Mouse (Mus musculus): ENCODE data around the gene Eefsec. TPM values are rescaled to one million over a fixed set of nuclear protein-coding genes. Genes with fewer than 3 reads are reported as not detected.

Gene Eefsec
- total RNA-seq, 2 experiments from 2014 or later, result 21.4 to 23.5 TPM

DNA sequence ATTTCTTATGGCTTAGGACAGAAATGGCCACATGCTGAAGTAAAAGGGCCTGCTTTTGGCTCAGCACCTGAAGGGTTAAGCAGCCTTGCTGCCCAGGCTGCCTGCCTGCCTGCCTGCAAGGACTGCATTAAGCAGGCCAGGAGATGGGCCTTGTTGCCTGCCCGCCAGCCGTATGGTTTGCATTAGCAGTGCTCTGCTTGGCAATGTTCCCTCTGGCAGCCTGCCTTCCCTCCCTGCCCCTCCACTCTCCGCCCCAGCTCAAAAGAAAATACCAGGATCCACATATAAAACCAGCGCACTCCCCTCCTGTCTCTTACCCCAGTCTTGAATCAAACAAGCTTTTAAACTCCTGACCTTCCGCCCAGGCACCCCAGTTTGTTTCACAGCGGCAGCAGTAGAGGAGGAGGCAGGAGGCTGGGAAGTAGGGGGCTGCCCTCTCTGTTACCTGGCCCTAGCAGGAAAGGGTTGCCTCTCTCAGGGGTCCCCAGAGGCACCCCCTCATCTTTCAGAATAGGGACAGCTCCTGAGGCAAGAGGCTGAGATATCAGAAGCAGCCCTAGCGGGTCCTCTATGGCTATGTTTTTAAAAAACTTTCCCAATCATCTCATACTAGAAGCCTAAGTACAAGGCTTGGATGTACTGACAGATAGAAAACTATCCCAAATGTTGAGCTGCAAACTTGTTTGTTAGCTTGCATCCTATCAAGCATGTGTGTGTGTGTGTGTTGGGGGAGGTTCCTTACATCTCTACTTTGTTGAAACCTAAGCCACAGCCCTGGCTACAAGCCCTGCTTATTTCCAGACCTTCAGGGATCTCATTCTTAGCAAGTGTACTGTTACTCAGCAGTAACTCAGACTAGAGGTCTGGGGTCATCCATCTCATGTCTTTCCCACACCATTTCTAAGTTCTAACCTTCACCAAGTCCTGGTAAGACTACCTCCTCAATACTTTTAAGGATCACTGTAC lies 102.6 kb downstream of the Eefsec start:
- DNase-seq (ENCODE audit: low spot score in 2 of 2), result peak; percentile 62 to 70

- DNase-seq (ENCODE audit: low spot score in 2 of 2), result no peak
Measured at GRCm38 (mm10) chr6:88342965-88343364, 103.4 kb downstream of the Eefsec start.

GRCm38 (mm10) chr6:88341182-88341581 lies 105.2 kb downstream of the Eefsec start:
- DNase-seq (ENCODE audit: low spot score in 2 of 2), result no peak

GRCm38 (mm10) chr6:88340761-88341160 lies 105.6 kb downstream of the Eefsec start:
- DNase-seq (ENCODE audit: low spot score in 2 of 2), result no peak

DNA sequence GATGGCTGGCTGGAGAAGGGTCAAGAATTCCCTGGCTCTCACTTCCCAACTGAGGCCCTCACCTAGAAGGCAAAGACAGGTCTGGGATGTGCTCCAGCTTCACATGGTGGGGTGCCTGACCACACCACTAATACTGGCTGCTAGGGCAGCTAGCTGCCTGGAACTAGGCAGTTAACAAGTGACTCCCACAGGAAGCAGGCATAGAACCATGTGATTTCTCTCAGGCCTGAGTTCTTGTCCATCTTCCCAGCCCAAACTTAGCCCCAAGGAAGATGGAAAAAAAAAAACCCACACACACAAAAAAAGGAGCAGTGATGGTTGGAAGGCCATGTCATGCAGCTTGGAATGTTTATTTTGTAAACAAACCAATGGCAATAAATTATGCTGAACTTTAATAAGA lies 117.0 kb downstream of the Eefsec start:
- DNase-seq (ENCODE audit: low spot score in 2 of 2), result no peak

GRCm38 (mm10) chr6:88321879-88322278 lies 124.5 kb downstream of the Eefsec start:
- peak in 1 of 2 experiments; percentile 14 for DNase-seq (ENCODE audit: low spot score in 2 of 2)

GRCm38 (mm10) chr6:88321253-88321652 lies 125.1 kb downstream of the Eefsec start:
- no peak for DNase-seq (ENCODE audit: low spot score in 2 of 2)

- no peak for DNase-seq (ENCODE audit: low spot score in 2 of 2)
Measured at GRCm38 (mm10) chr6:88319735-88320134, 126.6 kb downstream of the Eefsec start.

DNA sequence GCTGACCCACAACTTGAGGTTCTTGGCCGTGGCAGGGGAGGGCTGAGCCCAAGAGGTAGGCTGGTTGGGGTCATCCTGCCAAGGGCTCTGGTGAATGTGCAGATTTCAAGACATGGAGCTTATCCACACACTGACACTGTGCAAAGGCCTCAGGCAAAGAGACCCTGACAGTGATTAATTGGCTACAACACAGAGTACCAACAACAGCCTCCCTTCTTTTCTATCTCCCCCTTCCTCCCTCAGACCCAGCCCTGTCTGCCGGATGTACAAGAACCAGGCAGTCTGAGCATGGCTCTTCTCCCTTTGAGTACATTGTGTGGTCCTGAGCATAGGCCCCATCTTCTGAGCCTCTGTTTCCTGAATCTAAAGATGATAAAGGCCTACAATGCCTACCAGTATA lies 131.0 kb downstream of the Eefsec start:
- DNase-seq (ENCODE audit: low spot score in 2 of 2), result no peak

DNA sequence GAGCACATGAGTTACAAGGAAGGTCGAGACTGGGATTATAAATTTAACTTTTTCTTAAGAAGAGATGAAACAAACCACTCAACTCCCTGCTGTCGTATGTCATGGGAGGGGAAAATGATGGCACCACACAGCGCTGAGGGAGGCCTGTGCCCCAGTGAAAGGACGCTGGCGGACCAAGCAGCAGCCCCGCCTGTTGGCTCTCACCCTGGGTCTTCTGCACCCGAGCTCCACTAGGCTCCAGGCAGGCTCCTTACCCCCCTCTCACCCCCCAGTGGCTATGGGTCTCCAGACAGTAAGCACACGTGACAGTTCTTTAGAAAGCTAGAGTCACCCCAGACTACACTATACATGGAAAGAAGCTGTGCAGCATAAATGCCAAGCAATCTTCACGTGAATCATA lies 132.4 kb downstream of the Eefsec start:
- no peak for DNase-seq (ENCODE audit: low spot score in 2 of 2)

DNA sequence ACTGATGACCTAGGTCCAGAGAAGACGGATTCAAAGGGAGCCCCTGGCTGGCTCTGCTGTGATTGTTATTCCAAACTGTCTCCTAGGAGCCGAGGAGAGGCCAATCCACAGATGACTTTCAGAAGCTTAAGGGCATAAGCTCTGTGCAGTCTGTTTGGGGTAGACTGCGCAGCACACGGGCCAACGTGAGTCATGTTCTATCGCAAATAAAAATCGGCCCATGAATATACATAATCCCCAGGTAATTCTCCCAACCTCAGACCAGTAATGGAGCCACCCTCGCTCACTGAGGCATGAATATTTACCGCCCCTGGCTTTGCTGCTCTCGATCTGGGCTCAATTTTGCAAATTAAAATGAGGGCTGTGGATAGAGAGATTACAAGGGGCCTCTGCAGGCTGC lies 134.7 kb downstream of the Eefsec start:
- no peak for DNase-seq (ENCODE audit: low spot score in 2 of 2)

GRCm38 (mm10) chr6:88306100-88306746 lies 140.1 kb downstream of the Eefsec start:
- no peak for DNase-seq (ENCODE audit: low spot score in 2 of 2)

DNA sequence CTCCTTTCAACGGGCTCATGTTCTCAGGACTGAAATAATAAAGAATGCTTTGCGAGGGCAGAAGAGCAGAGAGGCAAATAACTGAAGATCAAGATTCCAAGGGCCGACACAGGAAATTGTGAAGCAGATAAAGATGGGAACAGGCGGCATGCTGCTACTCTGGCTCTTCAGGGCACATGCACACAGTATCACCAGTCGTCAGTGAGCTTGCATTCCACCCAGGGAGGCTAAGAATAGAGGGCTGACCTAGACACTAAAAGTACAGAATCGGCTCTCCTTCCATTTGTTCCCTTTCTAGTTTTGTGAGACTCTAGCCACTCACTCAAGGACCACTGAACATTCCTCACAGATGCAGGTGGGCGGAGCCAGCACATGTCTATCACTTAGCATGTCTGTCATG lies 145.1 kb downstream of the Eefsec start:
- no peak for DNase-seq (ENCODE audit: low spot score in 2 of 2)

DNA sequence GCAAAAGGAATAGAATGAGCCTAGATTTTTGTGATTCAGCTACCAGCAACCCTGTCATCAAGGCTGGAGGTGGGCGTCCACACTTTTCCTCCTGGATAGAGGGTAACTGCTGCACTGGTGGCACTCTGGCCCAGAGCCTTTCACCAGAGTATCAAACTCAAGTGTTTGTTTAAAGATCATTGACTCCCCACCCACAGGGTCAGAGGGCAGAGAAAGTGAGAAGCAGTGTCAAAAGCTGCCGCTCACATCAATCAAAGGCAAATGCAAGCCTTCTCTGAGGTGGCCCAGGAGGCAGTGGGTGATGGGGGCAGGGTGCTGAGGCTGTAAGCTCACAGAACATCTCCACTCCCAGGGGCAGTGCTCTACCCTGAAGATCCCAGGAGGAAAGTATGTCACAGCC lies 146.8 kb downstream of the Eefsec start:
- no peak for DNase-seq (ENCODE audit: low spot score in 2 of 2)

- no peak for DNase-seq (ENCODE audit: low spot score in 2 of 2)
Measured at GRCm38 (mm10) chr6:88292274-88292909, 153.9 kb downstream of the Eefsec start.

GRCm38 (mm10) chr6:88290129-88290766 lies 156.1 kb downstream of the Eefsec start:
- peak; percentile 60 to 87 for DNase-seq (ENCODE audit: low spot score in 2 of 2)

GRCm38 (mm10) chr6:88278141-88278540 lies 168.2 kb downstream of the Eefsec start:
- DNase-seq (ENCODE audit: low spot score in 2 of 2), result no peak

DNA sequence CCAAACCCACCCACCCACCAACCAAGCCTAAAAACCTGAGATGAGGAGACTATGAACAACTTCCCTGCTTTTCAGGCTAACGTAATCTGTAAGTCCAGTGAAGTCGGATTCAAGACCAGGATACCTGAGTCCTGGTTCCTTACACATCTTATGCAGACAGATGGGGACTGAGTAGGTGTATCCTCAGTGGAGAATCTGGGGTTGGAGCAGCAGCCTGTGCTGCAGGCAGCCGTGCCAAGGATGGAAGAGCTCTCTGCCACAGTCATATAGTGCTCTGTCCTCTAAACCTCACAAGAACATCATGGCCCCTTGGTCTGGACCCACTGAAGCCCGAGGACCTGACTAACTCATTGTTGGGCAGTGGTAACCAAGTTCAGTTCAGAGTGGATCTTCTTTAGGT lies 169.1 kb downstream of the Eefsec start:
- no peak for DNase-seq (ENCODE audit: low spot score in 2 of 2)

DNA sequence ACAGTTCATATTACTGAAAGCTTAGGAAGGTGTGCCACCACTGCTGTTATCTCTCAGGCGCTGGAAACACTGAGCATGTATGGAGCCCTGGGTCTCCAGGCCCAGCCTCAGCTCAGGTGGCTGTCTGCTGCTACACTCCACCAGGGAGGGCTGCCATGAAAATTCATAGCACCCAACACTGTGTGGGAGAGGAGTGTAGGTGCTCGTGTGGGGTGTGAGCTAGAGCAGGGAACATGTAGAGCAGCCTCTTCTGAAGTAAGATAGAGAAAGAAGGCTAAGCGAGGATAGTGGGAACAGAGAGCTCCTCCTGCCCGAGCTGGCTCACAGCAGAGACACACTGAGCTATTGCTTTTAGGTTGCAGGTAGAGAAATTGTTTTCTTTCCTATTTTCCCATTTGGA lies 170.1 kb downstream of the Eefsec start:
- DNase-seq (ENCODE audit: low spot score in 2 of 2), result no peak

- no peak for DNase-seq (ENCODE audit: low spot score in 2 of 2)
Measured at GRCm38 (mm10) chr6:88274623-88275022, 171.7 kb downstream of the Eefsec start.

DNA sequence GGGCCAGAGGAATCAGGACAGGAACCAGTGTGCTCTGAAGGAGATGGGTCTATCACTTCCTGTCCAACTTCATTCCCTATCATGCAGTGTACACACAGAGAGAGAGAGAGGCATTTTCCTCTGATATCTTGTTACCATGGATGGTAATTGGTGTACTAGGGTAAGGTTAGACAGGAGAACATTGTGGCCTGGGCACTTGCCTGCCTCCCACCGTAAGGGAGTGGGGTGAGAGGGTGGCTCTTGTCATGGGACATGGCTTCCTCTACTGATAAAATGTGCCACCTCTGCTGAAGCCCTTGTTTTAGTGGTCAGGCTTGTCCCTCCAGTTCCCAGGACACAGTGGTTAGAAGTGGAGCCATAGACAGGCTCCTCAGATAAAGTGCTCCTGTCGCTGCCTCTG lies 178.4 kb downstream of the Eefsec start:
- no peak for DNase-seq (ENCODE audit: low spot score in 2 of 2)

Measured in layer of hippocampus, postnatal 14 days (tissue).